Comparison of ENCODE assay signal across 18 mouse cellular contexts in genomic region chr11:121038366-121039240, GRCm38 (mm10). TPM values are rescaled to one million over a fixed set of nuclear protein-coding genes. Genes with fewer than 3 reads are reported as not detected.
DNase-seq lines count a peak whose midpoint lies in the region.
"Had no signal": no experiment of that assay in that cellular context is flagged by ENCODE, and none has a peak within 500 bp of the region (broad histone marks: within the 10 kb centered on the region; RNA-seq: fewer than 3 reads in every experiment).

No protein-coding gene starts in this region.

- H3K4me3 ChIP-seq in megakaryocyte, embryonic 14.5 days (replicated peaks) = peak overlapping the region; percentile 62
- H3K4me3 ChIP-seq: heart, adult 2 months; limb, embryonic 15.5 days had no signal

- H3K9me3 ChIP-seq in megakaryocyte, embryonic 14.5 days = no peaks in the 10 kb centered on the region
- H3K9me3 ChIP-seq: limb, embryonic 15.5 days had no signal

- peaks cover 70% of the 10 kb centered on the region for H3K27me3 ChIP-seq in megakaryocyte, embryonic 14.5 days (replicated peaks)
- H3K27me3 ChIP-seq: limb, embryonic 15.5 days had no signal

- peaks cover 41% of the 10 kb centered on the region for H3K36me3 ChIP-seq in megakaryocyte, embryonic 14.5 days (replicated peaks; ENCODE audit: low read length)
- H3K36me3 ChIP-seq: limb, embryonic 15.5 days had no signal

- H3K4me1 ChIP-seq in megakaryocyte, embryonic 14.5 days = peaks cover 85% of the 10 kb centered on the region

- peak; percentile 17 to 42 for DNase-seq in left cerebral cortex, postnatal 14 days (ENCODE audit: low spot score in 2 of 2)
- DNase-seq in left cerebral cortex, postnatal 4 days = no peak
- peak; percentile 53 for DNase-seq in CD4-positive, CD25-positive, alpha-beta regulatory T cell, adult 2 months (ENCODE audit: low read depth, low spot score)
- peak; percentile 74 for DNase-seq in brain, adult 2 months (ENCODE audit: low read depth, low spot score)
- no peak for DNase-seq in adrenal gland, adult 18-20 months (ENCODE audit: low spot score in 2 of 2)
- DNase-seq in kidney, postnatal 25 days = no peak
- no peak for DNase-seq in layer of hippocampus, adult 11-12 months (ENCODE audit: low spot score)
- DNase-seq: adrenal gland, adult 2 months; cerebellum, adult 9-10 months; heart, adult 2 months; heart, postnatal 4 days; kidney, postnatal 10 days; lung, embryonic 14.5 days had no signal

- intact Hi-C loops in left cerebral cortex, postnatal 14 days (cut with DNase I) = no loop called here
- intact Hi-C loops in left cerebral cortex, postnatal 4 days (cut with DNase I) = no loop called here

RNA-seq across cellular contexts. Expression of gene Cd7, which starts 0.6 kb away (rescaled TPM):
- total RNA-seq in left cerebral cortex, postnatal 14 days (2021) = under 1 TPM; 0.36 to 0.62 TPM
- not detected for total RNA-seq in left cerebral cortex, postnatal 4 days (2021)
- polyA plus RNA-seq in megakaryocyte, embryonic 14.5 days (2012; ENCODE audit: insufficient read depth, low replicate concordance) = 28.5 and 38.2 TPM in 2 replicates
- 1 to 10 TPM in 1 of 2 experiments, under 1 TPM in 1; 0.43 to 1.3 TPM for total RNA-seq in adrenal gland, adult 18-20 months (2021)
- total RNA-seq: layer of hippocampus, postnatal 14 days had no signal
- polyA plus RNA-seq: embryonic facial prominence, embryonic 11.5 days; lung, embryonic 14.5 days; neural tube, embryonic 14.5 days had no signal

RNA-seq across cellular contexts. Expression of gene Sectm1b, which starts 24.8 kb away (rescaled TPM):
- not detected for total RNA-seq in left cerebral cortex, postnatal 14 days (2021)
- total RNA-seq in left cerebral cortex, postnatal 4 days (2021) = not detected
- not detected in 2 replicates for polyA plus RNA-seq in megakaryocyte, embryonic 14.5 days (2012; ENCODE audit: insufficient read depth, low replicate concordance)
- under 1 TPM in 1 of 2 experiments, not detected in 1; 0.27 TPM for total RNA-seq in adrenal gland, adult 18-20 months (2021)
- total RNA-seq: adrenal gland, adult 2 months; heart, adult 2 months; heart, postnatal 4 days; layer of hippocampus, postnatal 14 days had no signal
- polyA plus RNA-seq: adrenal gland, adult 2 months; embryonic facial prominence, embryonic 11.5 days; heart, adult 2 months; lung, embryonic 14.5 days; neural tube, embryonic 14.5 days had no signal

RNA-seq across cellular contexts. Expression of gene Sectm1a, which starts 42.4 kb away (rescaled TPM):
- not detected for total RNA-seq in left cerebral cortex, postnatal 14 days (2021)
- total RNA-seq in left cerebral cortex, postnatal 4 days (2021) = under 1 TPM in 1 of 2 experiments, not detected in 1; 0.30 TPM
- not detected in 2 replicates for polyA plus RNA-seq in megakaryocyte, embryonic 14.5 days (2012; ENCODE audit: insufficient read depth, low replicate concordance)
- total RNA-seq in adrenal gland, adult 18-20 months (2021) = under 1 TPM in 1 of 2 experiments, not detected in 1; 0.30 TPM
- total RNA-seq: adrenal gland, adult 2 months; heart, adult 2 months; heart, postnatal 4 days; layer of hippocampus, postnatal 14 days had no signal
- polyA plus RNA-seq: embryonic facial prominence, embryonic 11.5 days; heart, adult 2 months; neural tube, embryonic 14.5 days had no signal

RNA-seq across cellular contexts. Expression of gene Csnk1d, which starts 47.5 kb away (rescaled TPM):
- 100 to 1,000 TPM; 112 to 115 TPM for total RNA-seq in left cerebral cortex, postnatal 14 days (2021)
- total RNA-seq in left cerebral cortex, postnatal 4 days (2021) = 100 to 1,000 TPM; 137 to 141 TPM
- polyA plus RNA-seq in megakaryocyte, embryonic 14.5 days (2012; ENCODE audit: insufficient read depth, low replicate concordance) = 152 and 176 TPM in 2 replicates
- total RNA-seq in adrenal gland, adult 18-20 months (2021) = 100 to 1,000 TPM; 108 to 127 TPM

Comparison
In these comparisons a context has a peak if more than half of its experiments do, and no peak if none do; other contexts are left out.
1. DNase-seq: peak in left cerebral cortex, postnatal 14 days (2 of 2), CD4-positive, CD25-positive, alpha-beta regulatory T cell, adult 2 months (single experiment) and brain, adult 2 months (single experiment); none in left cerebral cortex, postnatal 4 days (single experiment), adrenal gland, adult 18-20 months (0 of 2), kidney, postnatal 25 days (0 of 2) and layer of hippocampus, adult 11-12 months (single experiment).